Mouse (Mus musculus): ENCODE data around the gene Gm20661. TPM values are rescaled to one million over a fixed set of nuclear protein-coding genes. Genes with fewer than 3 reads are reported as not detected.

The Gm20661 gene
- polyA plus RNA-seq, 1 experiment from 2014 or later: 0.69 TPM

DNA sequence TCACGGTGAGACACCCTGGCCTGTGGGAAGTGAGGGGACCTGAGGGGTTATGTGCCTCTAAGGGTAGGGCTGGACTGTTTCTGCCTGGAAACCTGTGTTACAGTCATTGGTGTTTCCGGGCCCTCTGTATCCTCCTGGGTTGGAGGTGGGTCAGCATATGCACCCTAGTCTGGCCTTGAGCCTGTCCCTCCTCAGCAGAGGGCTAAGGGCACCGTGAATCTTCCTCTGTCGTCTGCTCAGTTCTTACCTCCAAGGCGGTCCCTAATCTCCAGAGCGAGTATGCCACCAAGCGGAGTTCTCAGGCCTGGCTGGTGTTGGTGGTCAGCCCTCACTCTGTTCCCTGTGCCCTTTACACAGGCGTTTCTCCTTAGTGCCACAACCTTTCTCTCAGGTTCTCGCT is 19.9 kb upstream of the Gm20661 start:
- H3K27ac ChIP-seq (replicated peaks): no peak overlapping the region
- no peaks in the 10 kb centered on the region for H3K36me3 ChIP-seq (ENCODE audit: control insufficient read depth, insufficient read depth, low read length)
- no peaks in the 10 kb centered on the region for H3K4me1 ChIP-seq (replicated peaks; ENCODE audit: control insufficient read depth, insufficient read depth)
- H3K9ac ChIP-seq (ENCODE audit: low read length): no peak overlapping the region
- TF ChIP-seq EP300 (optimal IDR thresholded peaks at IDR 0.05) (no peak), CTCF (IDR thresholded peaks at IDR 0.05; ENCODE audit: low read depth) (no peak)
- H3K9me3 ChIP-seq (ENCODE audit: control insufficient read depth, low read length): no peaks in the 10 kb centered on the region
- H3K27me3 ChIP-seq (ENCODE audit: control insufficient read depth, insufficient read depth, low read length): no peaks in the 10 kb centered on the region
- H3K4me3 ChIP-seq (ENCODE audit: low read depth, low read length): no peak overlapping the region
- WGBS: 95% methylated on average over 9 of the region's 9 CpGs
- ATAC-seq (ENCODE audit: low FRiP score, low TSS enrichment) (no peak), DNase-seq (ENCODE audit: low spot score) (no peak)
- no peak overlapping the region for H3K4me2 ChIP-seq (replicated peaks; ENCODE audit: low read depth)

DNA sequence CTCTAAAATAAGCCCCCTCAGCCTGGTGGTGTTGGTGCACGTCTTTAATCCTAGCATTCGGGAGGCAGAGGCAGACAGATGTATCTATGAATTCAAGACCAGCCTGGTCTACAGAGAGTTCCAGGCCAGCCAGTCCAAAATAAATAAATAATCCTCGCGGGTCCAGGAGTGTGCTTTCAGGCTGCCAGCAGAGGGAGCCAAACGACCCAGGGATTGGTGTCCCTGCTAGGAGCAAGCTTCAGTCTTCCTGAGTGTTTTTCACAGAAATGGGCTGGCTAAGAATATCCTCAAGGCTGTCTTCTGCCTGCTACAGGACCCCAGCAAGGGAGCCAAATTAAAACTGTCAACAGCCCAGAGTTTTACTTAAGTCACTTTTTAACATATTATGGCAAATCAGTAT is 19.2 kb upstream of the Gm20661 start:
- DNase-seq (ENCODE audit: low spot score): peak; percentile 89
- no peak overlapping the region for H3K4me2 ChIP-seq (replicated peaks; ENCODE audit: low read depth)
- 17% methylated on average over 5 of the region's 5 CpGs for WGBS
- H3K36me3 ChIP-seq (ENCODE audit: control insufficient read depth, insufficient read depth, low read length): 0 out of 2 replicates have a peak, but pooled peaks cover under 1% of the 10 kb centered on the region
- peak; percentile 98 for TF ChIP-seq CTCF (IDR thresholded peaks at IDR 0.05; ENCODE audit: low read depth)
- TF ChIP-seq EP300 (optimal IDR thresholded peaks at IDR 0.05): no peak
- no peak overlapping the region for H3K27ac ChIP-seq (replicated peaks)
- H3K9me3 ChIP-seq (ENCODE audit: control insufficient read depth, low read length): no peaks in the 10 kb centered on the region
- peak; percentile 78 for ATAC-seq (ENCODE audit: low FRiP score, low TSS enrichment)
- no peak overlapping the region for H3K9ac ChIP-seq (ENCODE audit: low read length)
- no peaks in the 10 kb centered on the region for H3K4me1 ChIP-seq (replicated peaks; ENCODE audit: control insufficient read depth, insufficient read depth)
- no peak overlapping the region for H3K4me3 ChIP-seq (ENCODE audit: low read depth, low read length)
- H3K27me3 ChIP-seq (ENCODE audit: control insufficient read depth, insufficient read depth, low read length): no peaks in the 10 kb centered on the region

DNA sequence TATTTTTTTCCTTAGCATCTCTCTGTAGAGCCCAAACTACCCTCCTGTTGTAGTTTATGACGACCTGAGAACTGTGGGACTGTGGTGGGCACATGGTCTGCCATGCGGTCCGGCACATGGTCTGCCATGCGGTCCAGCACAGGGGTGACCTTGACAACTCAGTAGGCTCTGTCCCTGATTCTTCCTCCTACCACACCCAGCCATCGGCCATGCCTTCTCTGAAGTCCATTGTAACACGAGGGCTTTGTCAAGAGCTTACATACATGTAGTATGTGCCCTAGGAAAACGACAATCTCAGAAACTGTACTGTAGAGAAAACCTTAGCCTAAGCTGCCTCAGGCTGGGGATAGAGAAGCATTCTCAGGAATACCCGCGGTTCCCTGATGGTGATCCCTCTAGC is 18.2 kb upstream of the Gm20661 start:
- 0 out of 2 replicates have a peak, but pooled peaks cover 2% of the 10 kb centered on the region for H3K36me3 ChIP-seq (ENCODE audit: control insufficient read depth, insufficient read depth, low read length)
- ATAC-seq (ENCODE audit: low FRiP score, low TSS enrichment): no peak
- no peak overlapping the region for H3K4me2 ChIP-seq (replicated peaks; ENCODE audit: low read depth)
- H3K27me3 ChIP-seq (ENCODE audit: control insufficient read depth, insufficient read depth, low read length): no peaks in the 10 kb centered on the region
- no peak overlapping the region for H3K4me3 ChIP-seq (ENCODE audit: low read depth, low read length)
- TF ChIP-seq CTCF (IDR thresholded peaks at IDR 0.05; ENCODE audit: low read depth) (no peak), EP300 (optimal IDR thresholded peaks at IDR 0.05) (no peak)
- H3K9ac ChIP-seq (ENCODE audit: low read length): no peak overlapping the region
- WGBS: 90% methylated on average over 9 of the region's 9 CpGs
- H3K27ac ChIP-seq (replicated peaks): no peak overlapping the region
- DNase-seq (ENCODE audit: low spot score): no peak
- no peaks in the 10 kb centered on the region for H3K9me3 ChIP-seq (ENCODE audit: control insufficient read depth, low read length)
- no peaks in the 10 kb centered on the region for H3K4me1 ChIP-seq (replicated peaks; ENCODE audit: control insufficient read depth, insufficient read depth)

DNA sequence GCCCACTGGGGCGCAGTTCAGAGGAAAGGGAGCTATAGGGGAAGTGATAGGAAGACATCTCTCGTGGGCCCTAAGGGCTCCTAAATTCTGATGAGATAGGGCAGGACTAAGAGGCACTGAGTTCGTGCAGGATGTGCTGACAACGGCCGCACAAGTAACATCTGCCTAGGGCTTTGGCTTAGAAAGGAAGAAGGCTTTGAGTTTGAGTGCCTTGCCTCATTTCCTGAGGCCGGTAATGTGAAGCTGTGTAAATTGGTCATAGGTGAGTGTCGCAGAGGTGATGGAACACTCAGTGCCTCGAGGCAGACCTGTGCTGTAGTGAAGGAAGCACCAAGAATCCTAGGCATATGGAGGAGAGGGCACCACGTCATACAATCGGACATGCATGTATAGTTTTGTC is 16.2 kb upstream of the Gm20661 start:
- WGBS: 85% methylated on average over 10 of the region's 10 CpGs
- ATAC-seq (ENCODE audit: low FRiP score, low TSS enrichment): no peak
- Histone ChIP-seq H3K9me3 (ENCODE audit: control insufficient read depth, low read length) (no peaks in the 10 kb centered on the region), H3K27me3 (ENCODE audit: control insufficient read depth, insufficient read depth, low read length) (no peaks in the 10 kb centered on the region), H3K4me3 (ENCODE audit: low read depth, low read length) (no peak overlapping the region), H3K4me2 (replicated peaks; ENCODE audit: low read depth) (no peak overlapping the region), H3K9ac (ENCODE audit: low read length) (no peak overlapping the region), H3K36me3 (ENCODE audit: control insufficient read depth, insufficient read depth, low read length) (0 out of 2 replicates have a peak, but pooled peaks cover 2% of the 10 kb centered on the region), H3K27ac (replicated peaks) (no peak overlapping the region), H3K4me1 (replicated peaks; ENCODE audit: control insufficient read depth, insufficient read depth) (no peaks in the 10 kb centered on the region; the same call in 1 of the 2 replicates)
- no peak for TF ChIP-seq CTCF (IDR thresholded peaks at IDR 0.05; ENCODE audit: low read depth)
- TF ChIP-seq EP300 (optimal IDR thresholded peaks at IDR 0.05): no peak
- DNase-seq (ENCODE audit: low spot score): no peak

DNA sequence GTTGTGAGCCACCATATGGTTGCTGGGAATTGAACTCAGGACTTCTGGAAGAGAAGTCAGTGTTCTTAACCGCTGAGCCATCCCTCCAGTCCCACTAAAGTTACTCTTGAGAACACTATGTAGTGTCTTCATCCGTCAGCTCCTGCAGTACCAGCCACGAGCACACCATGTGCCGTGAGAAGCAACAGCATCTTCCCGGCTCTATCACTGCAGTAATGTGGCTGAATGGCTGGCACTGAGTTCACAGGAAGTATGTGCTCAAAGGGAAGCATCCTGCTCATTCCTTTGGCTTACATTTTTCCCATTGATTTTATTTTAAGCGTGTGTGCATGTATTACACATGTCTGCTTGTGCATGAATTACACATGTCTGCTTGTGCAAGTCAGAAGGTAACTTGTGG is 15.4 kb upstream of the Gm20661 start:
- TF ChIP-seq CTCF (IDR thresholded peaks at IDR 0.05; ENCODE audit: low read depth): no peak
- TF ChIP-seq EP300 (optimal IDR thresholded peaks at IDR 0.05): no peak
- Histone ChIP-seq H3K4me2 (replicated peaks; ENCODE audit: low read depth) (no peak overlapping the region), H3K9ac (ENCODE audit: low read length) (no peak overlapping the region), H3K4me3 (ENCODE audit: low read depth, low read length) (no peak overlapping the region), H3K27me3 (ENCODE audit: control insufficient read depth, insufficient read depth, low read length) (no peaks in the 10 kb centered on the region), H3K36me3 (ENCODE audit: control insufficient read depth, insufficient read depth, low read length) (0 out of 2 replicates have a peak, but pooled peaks cover 2% of the 10 kb centered on the region), H3K4me1 (replicated peaks; ENCODE audit: control insufficient read depth, insufficient read depth) (no peaks in the 10 kb centered on the region; the same call in 1 of the 2 replicates), H3K9me3 (ENCODE audit: control insufficient read depth, low read length) (no peaks in the 10 kb centered on the region), H3K27ac (replicated peaks) (no peak overlapping the region)
- no peak for DNase-seq (ENCODE audit: low spot score)
- 79% methylated on average over 6 of the region's 6 CpGs for WGBS
- no peak for ATAC-seq (ENCODE audit: low FRiP score, low TSS enrichment)

DNA sequence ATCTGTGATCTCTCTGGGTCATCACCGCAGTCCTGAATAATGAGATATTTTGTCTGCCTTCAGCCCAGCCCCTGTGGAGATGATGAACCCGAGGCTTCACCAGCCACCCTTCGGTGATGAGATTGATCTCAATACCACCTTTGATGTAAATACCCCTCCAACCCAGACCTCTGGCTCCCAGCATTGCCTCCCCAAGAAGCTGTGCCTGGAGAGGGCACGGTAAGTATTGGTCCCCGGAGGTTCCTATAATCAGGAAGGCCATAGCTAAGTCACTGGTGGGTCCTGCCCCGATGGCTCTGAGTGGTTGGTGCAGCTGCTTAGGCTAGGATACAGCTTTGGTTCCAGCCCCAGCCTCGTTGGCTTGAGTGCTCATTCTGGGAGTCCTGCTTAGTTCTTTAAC is 14.3 kb upstream of the Gm20661 start:
- H3K9ac ChIP-seq (ENCODE audit: low read length): no peak overlapping the region
- no peak overlapping the region for H3K27ac ChIP-seq (replicated peaks)
- no peaks in the 10 kb centered on the region for H3K27me3 ChIP-seq (ENCODE audit: control insufficient read depth, insufficient read depth, low read length)
- 0 out of 2 replicates have a peak, but pooled peaks cover 2% of the 10 kb centered on the region for H3K36me3 ChIP-seq (ENCODE audit: control insufficient read depth, insufficient read depth, low read length)
- no peak overlapping the region for H3K4me2 ChIP-seq (replicated peaks; ENCODE audit: low read depth)
- H3K4me1 ChIP-seq (replicated peaks; ENCODE audit: control insufficient read depth, insufficient read depth): no peaks in the 10 kb centered on the region; the same call in 1 of the 2 replicates
- DNase-seq (ENCODE audit: low spot score): no peak
- no peak for ATAC-seq (ENCODE audit: low FRiP score, low TSS enrichment)
- no peak overlapping the region for H3K4me3 ChIP-seq (ENCODE audit: low read depth, low read length)
- H3K9me3 ChIP-seq (ENCODE audit: control insufficient read depth, low read length): no peaks in the 10 kb centered on the region
- WGBS: 89% methylated on average over 7 of the region's 7 CpGs
- no peak for TF ChIP-seq EP300 (optimal IDR thresholded peaks at IDR 0.05)
- TF ChIP-seq CTCF (IDR thresholded peaks at IDR 0.05; ENCODE audit: low read depth): no peak

All from stomach, postnatal 0 days (tissue).